Mouse (Mus musculus): ENCODE results near the gene Dscaml1.

GRCm38 (mm10) chr9:45795722-45796121, 369.3 kb downstream of the Dscaml1 start:
- no peak for TF ChIP-seq CHD2 (IDR thresholded peaks at IDR 0.05; ENCODE audit: low read depth, low read length)
- no peak for TF ChIP-seq MAFK (IDR thresholded peaks at IDR 0.05; ENCODE audit: insufficient read depth, low read depth, low read length)
- no peak for TF ChIP-seq ZNF384 (IDR thresholded peaks at IDR 0.05; ENCODE audit: low read depth, low read length)
- no peak for TF ChIP-seq HCFC1 (IDR thresholded peaks at IDR 0.05; ENCODE audit: borderline replicate concordance, insufficient read depth, low read length)

Data from ES-E14 (cell line).